Mouse (Mus musculus) liver, embryonic 18 days (tissue): ENCODE data around the gene Elk1. TPM values are rescaled to one million over a fixed set of nuclear protein-coding genes. Genes with fewer than 3 reads are reported as not detected.

ENCODE experiments used
- polyA plus RNA-seq: library from polyadenylated mRNA; depleted of rRNA; stranded (reverse); fragments of >200 nt; gene quantifications from 2 replicates; pipeline ENCODE4 v1.2.3, GENCODE M21; 2012; rRNA removed

Elk1 gene
- polyA plus RNA-seq = 2.9 and 3.5 TPM in 2 replicates

DNA sequence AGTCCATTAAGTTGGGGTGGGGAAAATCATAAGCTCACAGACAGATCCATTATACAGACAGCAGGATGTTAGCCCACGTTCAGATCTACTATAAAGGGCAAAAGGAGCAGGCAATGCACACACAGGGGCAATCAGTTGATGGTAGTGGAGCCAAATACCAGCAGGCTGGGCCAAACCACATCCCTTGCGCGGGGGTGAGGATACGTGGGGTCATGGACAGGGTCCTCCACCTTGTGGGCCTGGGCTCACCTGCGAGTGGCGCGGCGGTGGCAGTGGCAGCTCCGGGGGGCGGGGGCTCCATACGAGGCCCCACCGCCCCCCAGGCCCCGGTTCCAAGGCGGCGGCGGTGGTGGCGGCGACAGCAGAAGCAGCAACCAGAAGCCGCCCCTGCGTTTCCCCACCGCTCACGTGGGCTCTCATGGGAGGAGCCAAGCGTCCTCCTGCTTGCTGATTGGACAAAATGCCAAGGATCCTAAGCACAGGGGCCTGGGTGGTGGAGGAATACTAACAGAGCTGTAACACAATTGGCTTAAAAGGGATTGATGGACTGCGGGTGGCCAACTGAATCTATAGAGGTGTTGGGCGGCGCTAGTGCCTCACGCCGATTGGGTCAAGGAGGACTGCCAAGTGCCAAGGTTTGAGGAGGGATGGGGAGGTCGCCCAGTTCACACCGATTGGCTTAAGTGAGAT is at the start of gene Elk1:
Gene Elk1, minus strand, starts transcription at position 418 of the 690 bp plus-strand sequence.

GRCm38 (mm10) chrX:20961477-20962378 is 11.3 kb upstream of the Elk1 start, which contains the start of gene Uxt:
Gene Uxt (minus strand): TSS chrX:20962017.

GRCm38 (mm10) chrX:20931364-20931763 is 19.0 kb downstream of the Elk1 start, which contains the start of gene Cfp:
Gene Cfp (minus strand): TSS chrX:20931555.

GRCm38 (mm10) chrX:20920844-20921364 is 29.5 kb downstream of the Elk1 start, which contains the start of gene Syn1:
Gene Syn1 (minus strand): TSS chrX:20921004.

Other genes starting within 250 kb of the Elk1 start
- 4.0 and 4.3 TPM in 2 replicates for gene Usp11, start 246.7 kb downstream of the Elk1 start, polyA plus RNA-seq
- 49.0 and 57.7 TPM in 2 replicates for gene Araf, start 152.8 kb downstream of the Elk1 start, polyA plus RNA-seq
- gene Timp1, start 80.4 kb downstream of the Elk1 start, polyA plus RNA-seq = 1.3 and 1.9 TPM in 2 replicates
- gene Syn1, start 29.6 kb downstream of the Elk1 start, polyA plus RNA-seq = 0.01 and 0.05 TPM in 2 replicates
- gene Cfp, start 19.1 kb downstream of the Elk1 start, polyA plus RNA-seq = 53.3 and 55.8 TPM in 2 replicates
- 15.5 and 15.7 TPM in 2 replicates for gene Uxt, start 11.4 kb upstream of the Elk1 start, polyA plus RNA-seq
- gene Zfp182, start 111.7 kb upstream of the Elk1 start, polyA plus RNA-seq = 1.7 and 1.8 TPM in 2 replicates
- not detected in 2 replicates for gene Spaca5, start 117.8 kb upstream of the Elk1 start, polyA plus RNA-seq
- 0.05 TPM in 2 replicates for gene Zfp300, start 138.9 kb upstream of the Elk1 start, polyA plus RNA-seq
- not detected in 2 replicates for gene Ssxa1, start 165.2 kb upstream of the Elk1 start, polyA plus RNA-seq
- not detected in 2 replicates for gene Gm21876, start 225.0 kb upstream of the Elk1 start, polyA plus RNA-seq